Mouse (Mus musculus) ES-Bruce4 (cell line): Measurements from ENCODE around the gene Cadps.

Experiments
- CTCF ChIP-seq: IDR thresholded peaks from one replicate; pipeline ENCODE4 v1.8.1; 2011; ENCODE audit warnings: low read depth, low read length
- POLR2A ChIP-seq: IDR thresholded peaks from one replicate; pipeline ENCODE4 v1.8.1; 2011; ENCODE audit warnings: low read length; ENCODE audit not compliant: insufficient read depth

- TF ChIP-seq CTCF (no peak), POLR2A (no peak)
These were observed 385.5 kb downstream of the Cadps start for GRCm38 (mm10) chr14:12437422-12437821.
